Mouse (Mus musculus): ENCODE data around the gene F3. TPM values are rescaled to one million over a fixed set of nuclear protein-coding genes. Genes with fewer than 3 reads are reported as not detected.
A peak's percentile ranks its signal among the peaks of the same experiment; 100 is the strongest.

Gene F3
- polyA plus RNA-seq, 1 experiment from 2014 or later, result 6.9 TPM

- Histone ChIP-seq H3K27me3 (ENCODE audit: control insufficient read depth, insufficient read depth, low read length) (no peaks in the 10 kb centered on the region), H3K36me3 (ENCODE audit: control insufficient read depth, insufficient read depth, low read length) (peaks cover 16% of the 10 kb centered on the region), H3K9ac (ENCODE audit: low read length) (no peak overlapping the region), H3K4me1 (ENCODE audit: control insufficient read depth in 2 of 2, insufficient read depth in 2 of 2, low read length in 2 of 2) (peaks cover 4 to 14% of the 10 kb centered on the region in 2 experiments; a peak in 3 of 4 replicates), H3K4me2 (ENCODE audit: low read length) (peak overlapping the region; percentile 6; the same call in 1 of the 2 replicates), H3K4me3 (ENCODE audit: control insufficient read depth in 1 of 2, insufficient read depth in 1 of 2, low read depth in 1 of 2, low read length in 2 of 2) (no peak overlapping the region), H3K9me3 (ENCODE audit: control insufficient read depth, low read length) (no peaks in the 10 kb centered on the region), H3K27ac (replicated peaks in 1 of 2; ENCODE audit: control insufficient read depth in 1 of 2, insufficient read depth in 1 of 2, low read depth in 2 of 2, low read length in 2 of 2) (no peak overlapping the region)
- 68% methylated on average over 10 of the region's 10 CpGs for WGBS
- ATAC-seq (ENCODE audit: insufficient number of reproducible peaks, insufficient read depth, low FRiP score, low read depth), result no peak
Measured at GRCm38 (mm10) chr3:121725651-121726050, 2.3 kb downstream of the F3 start.

GRCm38 (mm10) chr3:121729678-121730077 lies 6.3 kb downstream of the F3 start:
- Histone ChIP-seq H3K4me2 (ENCODE audit: low read length) (no peak overlapping the region), H3K9ac (ENCODE audit: low read length) (no peak overlapping the region), H3K27ac (replicated peaks in 1 of 2; ENCODE audit: control insufficient read depth in 1 of 2, insufficient read depth in 1 of 2, low read depth in 2 of 2, low read length in 2 of 2) (no peak overlapping the region), H3K4me3 (ENCODE audit: control insufficient read depth in 1 of 2, insufficient read depth in 1 of 2, low read depth in 1 of 2, low read length in 2 of 2) (no peak overlapping the region), H3K27me3 (ENCODE audit: control insufficient read depth, insufficient read depth, low read length) (no peaks in the 10 kb centered on the region), H3K4me1 (ENCODE audit: control insufficient read depth in 2 of 2, insufficient read depth in 2 of 2, low read length in 2 of 2) (peaks cover 0 to 1% of the 10 kb centered on the region in 2 experiments; a peak in 1 of 4 replicates), H3K9me3 (ENCODE audit: control insufficient read depth, low read length) (no peaks in the 10 kb centered on the region), H3K36me3 (ENCODE audit: control insufficient read depth, insufficient read depth, low read length) (peaks cover 44% of the 10 kb centered on the region)
- no peak for ATAC-seq (ENCODE audit: insufficient number of reproducible peaks, insufficient read depth, low FRiP score, low read depth)
- 75% methylated on average over 4 of the region's 4 CpGs for WGBS

GRCm38 (mm10) chr3:121735542-121735941 lies 12.2 kb downstream of the F3 start:
- ATAC-seq (ENCODE audit: insufficient number of reproducible peaks, insufficient read depth, low FRiP score, low read depth), result no peak
- peak overlapping the region; percentile 54 for H3K9ac ChIP-seq (ENCODE audit: low read length)

GRCm38 (mm10) chr3:121736025-121736744 lies 12.8 kb downstream of the F3 start:
- H3K4me2 ChIP-seq (ENCODE audit: low read length), result peak overlapping the region; percentile 53
- H3K27ac ChIP-seq (replicated peaks in 1 of 2; ENCODE audit: control insufficient read depth in 1 of 2, insufficient read depth in 1 of 2, low read depth in 2 of 2, low read length in 2 of 2), result peak overlapping the region; percentile 97 to 99
- ATAC-seq (ENCODE audit: insufficient number of reproducible peaks, insufficient read depth, low FRiP score, low read depth), result peak; percentile 93
- H3K36me3 ChIP-seq (ENCODE audit: control insufficient read depth, insufficient read depth, low read length), result peaks cover 27% of the 10 kb centered on the region
- H3K9me3 ChIP-seq (ENCODE audit: control insufficient read depth, low read length), result no peaks in the 10 kb centered on the region
- H3K9ac ChIP-seq (ENCODE audit: low read length), result peak overlapping the region; percentile 54
- 0 out of 4 replicates have a peak overlapping the region, but pooled peaks of 1 of the 2 experiments have one; percentile 5 for H3K4me3 ChIP-seq (ENCODE audit: control insufficient read depth in 1 of 2, insufficient read depth in 1 of 2, low read depth in 1 of 2, low read length in 2 of 2)
- WGBS, result 10% methylated on average over 18 of the region's 18 CpGs
- no peaks in the 10 kb centered on the region for H3K27me3 ChIP-seq (ENCODE audit: control insufficient read depth, insufficient read depth, low read length)
- peaks cover 22 to 25% of the 10 kb centered on the region in 2 experiments for H3K4me1 ChIP-seq (ENCODE audit: control insufficient read depth in 2 of 2, insufficient read depth in 2 of 2, low read length in 2 of 2)

More at GRCm38 (mm10) chr3:121735542-121735941, 12.2 kb downstream of the F3 start:
- WGBS, result 71% methylated on average over 7 of the region's 7 CpGs
- Histone ChIP-seq H3K27ac (replicated peaks in 1 of 2; ENCODE audit: control insufficient read depth in 1 of 2, insufficient read depth in 1 of 2, low read depth in 2 of 2, low read length in 2 of 2) (peak overlapping the region; percentile 97 to 99), H3K9me3 (ENCODE audit: control insufficient read depth, low read length) (no peaks in the 10 kb centered on the region), H3K4me1 (ENCODE audit: control insufficient read depth in 2 of 2, insufficient read depth in 2 of 2, low read length in 2 of 2) (peaks cover 22 to 25% of the 10 kb centered on the region in 2 experiments), H3K4me3 (ENCODE audit: control insufficient read depth in 1 of 2, insufficient read depth in 1 of 2, low read depth in 1 of 2, low read length in 2 of 2) (no peak overlapping the region), H3K27me3 (ENCODE audit: control insufficient read depth, insufficient read depth, low read length) (no peaks in the 10 kb centered on the region), H3K4me2 (ENCODE audit: low read length) (peak overlapping the region; percentile 53), H3K36me3 (ENCODE audit: control insufficient read depth, insufficient read depth, low read length) (peaks cover 29% of the 10 kb centered on the region)

GRCm38 (mm10) chr3:121737453-121737852 lies 14.1 kb downstream of the F3 start:
- peaks cover 16% of the 10 kb centered on the region; the same call in 1 of the 2 replicates for H3K36me3 ChIP-seq (ENCODE audit: control insufficient read depth, insufficient read depth, low read length)
- H3K4me2 ChIP-seq (ENCODE audit: low read length), result no peak overlapping the region
- H3K27ac ChIP-seq (replicated peaks in 1 of 2; ENCODE audit: control insufficient read depth in 1 of 2, insufficient read depth in 1 of 2, low read depth in 2 of 2, low read length in 2 of 2), result peak overlapping the region in 1 of 2 experiments; percentile 97; a peak in 2 of 4 replicates
- H3K27me3 ChIP-seq (ENCODE audit: control insufficient read depth, insufficient read depth, low read length), result no peaks in the 10 kb centered on the region
- no peaks in the 10 kb centered on the region for H3K9me3 ChIP-seq (ENCODE audit: control insufficient read depth, low read length)
- no peak overlapping the region for H3K9ac ChIP-seq (ENCODE audit: low read length)
- peaks cover 22 to 25% of the 10 kb centered on the region in 2 experiments for H3K4me1 ChIP-seq (ENCODE audit: control insufficient read depth in 2 of 2, insufficient read depth in 2 of 2, low read length in 2 of 2)
- ATAC-seq (ENCODE audit: insufficient number of reproducible peaks, insufficient read depth, low FRiP score, low read depth), result no peak
- WGBS, result 17% methylated on average over 1 of the region's 1 CpGs
- no peak overlapping the region for H3K4me3 ChIP-seq (ENCODE audit: control insufficient read depth in 1 of 2, insufficient read depth in 1 of 2, low read depth in 1 of 2, low read length in 2 of 2)

GRCm38 (mm10) chr3:121737901-121738300 lies 14.6 kb downstream of the F3 start:
- H3K4me3 ChIP-seq (ENCODE audit: control insufficient read depth in 1 of 2, insufficient read depth in 1 of 2, low read depth in 1 of 2, low read length in 2 of 2), result no peak overlapping the region
- H3K9ac ChIP-seq (ENCODE audit: low read length), result no peak overlapping the region
- no peaks in the 10 kb centered on the region for H3K27me3 ChIP-seq (ENCODE audit: control insufficient read depth, insufficient read depth, low read length)
- WGBS, result 74% methylated on average over 2 of the region's 2 CpGs
- no peak overlapping the region for H3K4me2 ChIP-seq (ENCODE audit: low read length)
- no peak overlapping the region for H3K27ac ChIP-seq (replicated peaks in 1 of 2; ENCODE audit: control insufficient read depth in 1 of 2, insufficient read depth in 1 of 2, low read depth in 2 of 2, low read length in 2 of 2)
- H3K4me1 ChIP-seq (ENCODE audit: control insufficient read depth in 2 of 2, insufficient read depth in 2 of 2, low read length in 2 of 2), result peaks cover 22 to 25% of the 10 kb centered on the region in 2 experiments
- ATAC-seq (ENCODE audit: insufficient number of reproducible peaks, insufficient read depth, low FRiP score, low read depth), result no peak
- peaks cover 13% of the 10 kb centered on the region; the same call in 1 of the 2 replicates for H3K36me3 ChIP-seq (ENCODE audit: control insufficient read depth, insufficient read depth, low read length)
- no peaks in the 10 kb centered on the region for H3K9me3 ChIP-seq (ENCODE audit: control insufficient read depth, low read length)

- Histone ChIP-seq H3K4me3 (ENCODE audit: control insufficient read depth in 1 of 2, insufficient read depth in 1 of 2, low read depth in 1 of 2, low read length in 2 of 2) (no peak overlapping the region), H3K9me3 (ENCODE audit: control insufficient read depth, low read length) (no peaks in the 10 kb centered on the region), H3K27ac (replicated peaks in 1 of 2; ENCODE audit: control insufficient read depth in 1 of 2, insufficient read depth in 1 of 2, low read depth in 2 of 2, low read length in 2 of 2) (no peak overlapping the region), H3K4me2 (ENCODE audit: low read length) (no peak overlapping the region), H3K36me3 (ENCODE audit: control insufficient read depth, insufficient read depth, low read length) (peaks cover 8% of the 10 kb centered on the region; the same call in 1 of the 2 replicates), H3K9ac (ENCODE audit: low read length) (no peak overlapping the region), H3K4me1 (ENCODE audit: control insufficient read depth in 2 of 2, insufficient read depth in 2 of 2, low read length in 2 of 2) (peaks cover 22 to 25% of the 10 kb centered on the region in 2 experiments), H3K27me3 (ENCODE audit: control insufficient read depth, insufficient read depth, low read length) (no peaks in the 10 kb centered on the region)
- no peak for ATAC-seq (ENCODE audit: insufficient number of reproducible peaks, insufficient read depth, low FRiP score, low read depth)
- 74% methylated on average over 9 of the region's 9 CpGs for WGBS
Measured at GRCm38 (mm10) chr3:121738742-121739342, 15.5 kb downstream of the F3 start.

All from heart, embryonic 14.5 days (tissue).